Mouse (Mus musculus): ENCODE measurements around the gene Mef2b. TPM values are rescaled to one million over a fixed set of nuclear protein-coding genes. Genes with fewer than 3 reads are reported as not detected.

The Mef2b gene
- polyA plus RNA-seq (2015; fragmentation: Illumina TruSeq; extraction: RNeasy Lipid Tissue Mini Kit (QIAGEN cat#74804); ENCODE audit: low read depth, low replicate concordance), result not detected

DNA sequence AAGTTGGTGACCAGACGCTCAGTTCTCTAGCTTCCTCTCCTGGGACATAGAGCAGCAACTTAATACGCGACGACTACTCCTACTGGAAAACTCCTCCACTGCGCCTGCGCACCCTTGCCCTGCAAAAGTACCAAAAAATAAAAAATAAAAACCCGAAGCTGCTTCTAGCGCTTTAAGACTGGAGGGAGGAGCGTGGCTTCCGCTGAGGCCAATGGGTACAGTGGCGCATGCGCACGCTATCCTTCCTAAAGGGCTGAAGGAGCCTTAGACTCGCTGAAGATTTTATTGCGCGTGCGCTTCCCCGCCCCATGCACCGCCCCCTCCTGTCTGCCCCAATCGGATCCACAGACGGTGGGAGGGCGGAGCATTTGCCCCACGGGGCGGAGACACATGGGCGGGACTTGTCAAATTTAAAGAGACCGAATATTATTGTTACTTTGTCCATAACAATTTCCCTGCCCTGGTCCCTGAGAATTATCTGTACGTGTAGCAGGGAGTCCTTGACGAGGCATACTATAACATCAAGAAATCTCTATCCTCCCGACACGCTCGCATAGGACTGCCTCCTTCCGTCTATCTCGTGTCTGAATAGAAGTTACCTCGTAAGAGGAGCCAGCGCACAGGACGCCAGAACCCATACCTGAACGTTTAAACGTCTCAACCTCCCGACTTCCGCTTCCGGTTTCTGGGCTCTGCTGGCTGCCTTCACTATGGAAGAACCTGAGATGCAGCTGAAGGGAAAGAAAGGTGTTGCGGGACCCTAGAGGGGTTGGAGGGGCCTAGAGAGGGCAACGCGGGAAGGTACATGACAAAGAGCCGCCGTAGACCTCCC lies at the start of gene Mef2b, which contains the start of the genes Rfxank and Borcs8:
Mef2b (plus strand) TSS at position 686 of the 832 bp plus-strand sequence.
Rfxank (minus strand) TSS at position 129 of the 832 bp plus-strand sequence.
Borcs8 (plus strand) TSS at position 474 of the 832 bp plus-strand sequence.

DNA sequence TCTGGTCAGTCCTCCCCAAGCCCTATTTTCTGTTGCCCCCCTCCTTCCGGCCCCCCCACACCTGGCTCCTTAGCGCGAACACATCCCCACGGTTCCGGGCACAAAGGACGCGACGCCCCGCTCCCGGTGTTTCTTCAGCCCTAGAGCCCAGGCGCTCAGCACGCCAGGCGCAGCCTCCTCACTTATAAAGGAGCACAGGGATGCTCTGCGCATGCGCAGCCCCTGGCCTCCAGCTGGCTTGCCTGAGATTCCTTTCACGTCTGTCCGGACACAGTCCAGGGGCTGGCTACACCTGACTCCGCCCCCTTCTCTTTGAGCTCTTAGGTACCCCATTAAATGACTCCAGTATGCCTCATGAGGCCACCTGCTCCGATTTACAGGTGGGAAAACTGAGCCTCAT lies 18.8 kb upstream of the Mef2b start, which contains the start of gene Ncan:
Ncan (minus strand) TSS at position 207 of the 400 bp plus-strand sequence.

DNA sequence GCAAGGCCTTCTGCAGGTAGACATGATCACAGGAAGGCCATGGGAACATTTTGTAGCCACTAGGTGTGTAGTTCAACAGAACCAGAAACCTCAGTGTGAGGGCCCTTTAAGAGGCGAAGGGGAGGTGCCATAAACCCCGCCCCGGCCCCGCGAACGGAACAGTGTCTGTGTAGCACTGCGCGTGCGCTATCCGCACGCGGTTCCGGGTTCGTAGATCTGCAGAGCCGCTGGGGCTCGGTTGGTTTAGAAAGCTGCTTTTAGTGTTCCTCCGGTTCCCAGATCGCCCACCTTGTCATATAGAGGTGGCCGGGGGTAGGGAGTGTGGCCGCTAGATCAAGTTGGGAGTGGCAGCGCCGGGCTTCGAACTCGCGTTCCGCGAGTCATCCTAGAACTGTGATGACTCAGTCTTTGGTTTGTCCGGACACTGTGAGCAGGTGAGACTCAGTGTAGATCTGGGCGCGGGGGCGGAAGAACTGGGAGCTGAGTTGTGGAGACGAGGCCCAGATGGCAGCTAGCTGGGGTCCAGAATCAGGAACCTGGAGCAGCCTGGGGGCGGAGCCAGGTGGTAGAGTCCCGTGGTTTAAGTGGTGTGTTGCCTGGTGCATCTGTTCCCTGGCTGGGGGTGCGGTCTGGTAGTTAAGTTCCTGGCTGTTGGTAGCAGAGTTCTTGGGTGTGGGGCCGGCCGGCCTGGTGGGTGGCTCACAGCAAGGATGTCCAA lies 8.2 kb upstream of the Mef2b start, which contains the start of gene Nr2c2ap:
Nr2c2ap (plus strand) TSS at position 168 of the 718 bp plus-strand sequence.

DNA sequence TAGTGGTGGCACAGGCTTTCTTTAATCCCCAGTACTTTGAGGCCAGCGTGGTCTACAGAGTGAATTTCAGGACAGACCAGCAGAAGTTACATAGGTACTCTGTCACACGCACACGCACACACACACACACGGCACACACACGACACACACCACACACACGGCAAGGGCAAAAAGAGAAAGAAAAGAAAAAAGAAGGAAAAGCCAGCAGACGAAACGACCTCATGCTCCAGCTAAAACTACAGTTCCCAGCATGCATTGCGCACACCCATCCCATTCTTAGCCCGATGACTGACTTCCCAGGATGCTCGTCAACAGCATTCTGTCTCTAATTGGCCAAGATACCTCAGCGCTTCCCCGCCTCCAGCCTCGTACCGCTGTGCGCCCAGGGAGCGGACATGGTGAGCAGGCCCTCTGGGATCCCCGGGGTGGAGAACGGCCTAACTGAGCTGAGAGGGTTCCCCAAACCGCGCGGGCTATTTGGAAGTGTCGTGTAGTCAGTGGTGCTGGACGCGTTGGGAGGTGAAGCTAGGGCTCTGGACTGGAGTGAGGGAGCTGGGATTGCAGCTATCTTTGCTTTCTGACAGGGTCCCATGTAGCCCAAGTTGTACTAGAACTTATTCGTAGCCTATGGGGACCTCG lies 32.7 kb downstream of the Mef2b start, which contains the start of gene Tmem161a:
Tmem161a (plus strand) TSS at position 314 of the 639 bp plus-strand sequence.

DNA sequence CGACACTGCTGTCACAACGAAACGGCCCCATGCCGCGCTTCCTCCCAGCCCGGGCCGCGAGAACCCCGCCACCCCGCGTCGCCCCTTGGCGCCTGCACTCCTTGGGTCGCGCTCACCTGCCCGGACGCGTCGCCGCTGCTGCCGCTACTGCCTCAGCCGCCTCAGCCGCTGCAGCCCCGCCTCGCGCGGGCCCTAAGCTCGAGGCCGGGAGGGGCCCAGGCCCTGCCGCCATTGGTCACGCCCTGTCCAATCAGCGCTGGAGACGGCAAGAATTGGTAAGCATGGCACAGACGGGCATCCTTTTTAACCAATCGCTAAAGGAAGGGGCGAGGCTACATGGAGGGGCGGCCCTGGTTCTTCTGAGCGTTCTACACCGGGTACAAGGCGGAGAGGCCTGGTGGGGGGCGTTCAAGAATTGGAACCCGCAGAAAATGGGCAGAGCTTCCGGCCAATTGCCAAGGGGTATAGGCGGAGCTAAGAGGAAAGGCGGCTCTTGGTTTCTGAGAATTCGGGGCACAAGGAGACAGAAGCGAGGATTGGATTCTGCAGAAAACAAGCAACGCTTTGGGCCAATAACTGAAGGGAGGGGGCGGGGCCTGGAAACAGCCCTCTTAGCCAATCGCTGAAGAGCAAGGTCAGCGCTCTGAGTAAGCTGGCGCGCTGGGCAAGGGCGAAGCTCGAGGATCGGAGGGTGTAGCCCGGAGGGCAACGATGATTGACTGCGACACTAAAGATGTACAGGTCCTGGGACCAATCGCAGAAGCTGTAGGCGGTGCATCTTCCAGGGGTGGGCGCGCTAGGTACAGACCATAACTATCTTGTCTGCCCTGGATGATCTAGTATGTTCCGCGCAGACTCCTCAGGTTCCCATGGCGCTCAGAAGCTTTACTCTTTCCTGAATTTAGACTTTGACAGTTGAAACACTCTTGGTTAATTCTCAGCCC lies 72.9 kb downstream of the Mef2b start, which contains the start of gene Slc25a42:
Slc25a42 (minus strand) TSS at position 194 of the 944 bp plus-strand sequence.

Other genes with a start within 250 kb of the Mef2b start
- gene Tssk6, start 237.5 kb upstream of the Mef2b start, polyA plus RNA-seq (2015; fragmentation: Illumina TruSeq; extraction: RNeasy Lipid Tissue Mini Kit (QIAGEN cat#74804); ENCODE audit: low read depth, low replicate concordance), result not detected
- 228 TPM for gene Ndufa13, start 237.2 kb upstream of the Mef2b start, polyA plus RNA-seq (2015; fragmentation: Illumina TruSeq; extraction: RNeasy Lipid Tissue Mini Kit (QIAGEN cat#74804); ENCODE audit: low read depth, low replicate concordance)
- 14.3 TPM for gene Yjefn3, start 237.0 kb upstream of the Mef2b start, polyA plus RNA-seq (2015; fragmentation: Illumina TruSeq; extraction: RNeasy Lipid Tissue Mini Kit (QIAGEN cat#74804); ENCODE audit: low read depth, low replicate concordance)
- gene Gatad2a, start 143.3 kb upstream of the Mef2b start, polyA plus RNA-seq (2015; fragmentation: Illumina TruSeq; extraction: RNeasy Lipid Tissue Mini Kit (QIAGEN cat#74804); ENCODE audit: low read depth, low replicate concordance), result 17.6 TPM
- gene Mau2, start 97.0 kb upstream of the Mef2b start, polyA plus RNA-seq (2015; fragmentation: Illumina TruSeq; extraction: RNeasy Lipid Tissue Mini Kit (QIAGEN cat#74804); ENCODE audit: low read depth, low replicate concordance), result 56.6 TPM
- gene Sugp1, start 96.9 kb upstream of the Mef2b start, polyA plus RNA-seq (2015; fragmentation: Illumina TruSeq; extraction: RNeasy Lipid Tissue Mini Kit (QIAGEN cat#74804); ENCODE audit: low read depth, low replicate concordance), result 40.9 TPM
- gene Tm6sf2, start 66.8 kb upstream of the Mef2b start, polyA plus RNA-seq (2015; fragmentation: Illumina TruSeq; extraction: RNeasy Lipid Tissue Mini Kit (QIAGEN cat#74804); ENCODE audit: low read depth, low replicate concordance), result 3.4 TPM
- 85.0 TPM for gene Hapln4, start 56.3 kb upstream of the Mef2b start, polyA plus RNA-seq (2015; fragmentation: Illumina TruSeq; extraction: RNeasy Lipid Tissue Mini Kit (QIAGEN cat#74804); ENCODE audit: low read depth, low replicate concordance)
- gene Ncan, start 18.8 kb upstream of the Mef2b start, polyA plus RNA-seq (2015; fragmentation: Illumina TruSeq; extraction: RNeasy Lipid Tissue Mini Kit (QIAGEN cat#74804); ENCODE audit: low read depth, low replicate concordance), result 58.0 TPM
- gene Nr2c2ap, start 8.4 kb upstream of the Mef2b start, polyA plus RNA-seq (2015; fragmentation: Illumina TruSeq; extraction: RNeasy Lipid Tissue Mini Kit (QIAGEN cat#74804); ENCODE audit: low read depth, low replicate concordance), result 29.2 TPM
- 14.6 TPM for gene Rfxank, start 557 bp upstream of the Mef2b start, polyA plus RNA-seq (2015; fragmentation: Illumina TruSeq; extraction: RNeasy Lipid Tissue Mini Kit (QIAGEN cat#74804); ENCODE audit: low read depth, low replicate concordance)
- gene Borcs8, start 212 bp upstream of the Mef2b start, polyA plus RNA-seq (2015; fragmentation: Illumina TruSeq; extraction: RNeasy Lipid Tissue Mini Kit (QIAGEN cat#74804); ENCODE audit: low read depth, low replicate concordance), result 79.7 TPM
- gene Tmem161a, start 32.6 kb downstream of the Mef2b start, polyA plus RNA-seq (2015; fragmentation: Illumina TruSeq; extraction: RNeasy Lipid Tissue Mini Kit (QIAGEN cat#74804); ENCODE audit: low read depth, low replicate concordance), result 30.0 TPM
- 27.2 TPM for gene Slc25a42, start 72.6 kb downstream of the Mef2b start, polyA plus RNA-seq (2015; fragmentation: Illumina TruSeq; extraction: RNeasy Lipid Tissue Mini Kit (QIAGEN cat#74804); ENCODE audit: low read depth, low replicate concordance)
- gene Sugp2, start 94.5 kb downstream of the Mef2b start, polyA plus RNA-seq (2015; fragmentation: Illumina TruSeq; extraction: RNeasy Lipid Tissue Mini Kit (QIAGEN cat#74804); ENCODE audit: low read depth, low replicate concordance), result 63.2 TPM
- 41.9 TPM for gene Armc6, start 94.8 kb downstream of the Mef2b start, polyA plus RNA-seq (2015; fragmentation: Illumina TruSeq; extraction: RNeasy Lipid Tissue Mini Kit (QIAGEN cat#74804); ENCODE audit: low read depth, low replicate concordance)
- gene Homer3, start 143.1 kb downstream of the Mef2b start, polyA plus RNA-seq (2015; fragmentation: Illumina TruSeq; extraction: RNeasy Lipid Tissue Mini Kit (QIAGEN cat#74804); ENCODE audit: low read depth, low replicate concordance), result 20.1 TPM
- 44.8 TPM for gene Ddx49, start 162.8 kb downstream of the Mef2b start, polyA plus RNA-seq (2015; fragmentation: Illumina TruSeq; extraction: RNeasy Lipid Tissue Mini Kit (QIAGEN cat#74804); ENCODE audit: low read depth, low replicate concordance)
- gene Cope, start 162.8 kb downstream of the Mef2b start, polyA plus RNA-seq (2015; fragmentation: Illumina TruSeq; extraction: RNeasy Lipid Tissue Mini Kit (QIAGEN cat#74804); ENCODE audit: low read depth, low replicate concordance), result 172 TPM
- 65.7 TPM for gene Cers1, start 176.1 kb downstream of the Mef2b start, polyA plus RNA-seq (2015; fragmentation: Illumina TruSeq; extraction: RNeasy Lipid Tissue Mini Kit (QIAGEN cat#74804); ENCODE audit: low read depth, low replicate concordance)
- gene Gdf1, start 190.1 kb downstream of the Mef2b start, polyA plus RNA-seq (2015; fragmentation: Illumina TruSeq; extraction: RNeasy Lipid Tissue Mini Kit (QIAGEN cat#74804); ENCODE audit: low read depth, low replicate concordance), result 3.5 TPM
- 29.0 TPM for gene Upf1, start 213.6 kb downstream of the Mef2b start, polyA plus RNA-seq (2015; fragmentation: Illumina TruSeq; extraction: RNeasy Lipid Tissue Mini Kit (QIAGEN cat#74804); ENCODE audit: low read depth, low replicate concordance)
- 0.18 TPM for gene Comp, start 233.8 kb downstream of the Mef2b start, polyA plus RNA-seq (2015; fragmentation: Illumina TruSeq; extraction: RNeasy Lipid Tissue Mini Kit (QIAGEN cat#74804); ENCODE audit: low read depth, low replicate concordance)

Measured in brain, adult 10 weeks (tissue).